Mouse (Mus musculus): ENCODE data around the gene Dync1h1.
"Not testable (repeated sequence)": the region's sequence is repeated elsewhere in the genome, so short reads cannot be mapped to it uniquely, and the experiment has no call there.

Dync1h1 gene

DNA sequence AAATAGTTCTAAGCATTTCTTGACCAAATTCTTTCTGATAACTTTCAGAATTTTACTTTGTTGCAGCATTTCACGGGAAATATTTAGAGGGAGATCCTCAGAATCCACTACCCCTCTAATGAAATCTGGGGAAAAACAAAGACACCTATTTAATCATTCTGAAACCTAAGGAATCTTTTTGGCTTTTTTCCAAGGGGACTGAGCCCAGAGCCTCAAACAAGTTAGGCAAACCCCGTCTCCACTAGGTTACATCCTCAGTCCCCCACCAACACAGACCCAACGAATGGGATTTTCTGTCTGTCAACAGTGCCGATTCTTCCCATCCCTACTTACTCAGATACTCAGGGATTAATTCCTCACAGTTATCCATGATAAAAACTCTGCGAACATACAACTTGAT, 92.1 kb downstream of the Dync1h1 start:
- not testable (repeated sequence) for DNase-seq (ENCODE audit: inconsistent age in 2 of 2, low spot score in 1 of 2)

DNA sequence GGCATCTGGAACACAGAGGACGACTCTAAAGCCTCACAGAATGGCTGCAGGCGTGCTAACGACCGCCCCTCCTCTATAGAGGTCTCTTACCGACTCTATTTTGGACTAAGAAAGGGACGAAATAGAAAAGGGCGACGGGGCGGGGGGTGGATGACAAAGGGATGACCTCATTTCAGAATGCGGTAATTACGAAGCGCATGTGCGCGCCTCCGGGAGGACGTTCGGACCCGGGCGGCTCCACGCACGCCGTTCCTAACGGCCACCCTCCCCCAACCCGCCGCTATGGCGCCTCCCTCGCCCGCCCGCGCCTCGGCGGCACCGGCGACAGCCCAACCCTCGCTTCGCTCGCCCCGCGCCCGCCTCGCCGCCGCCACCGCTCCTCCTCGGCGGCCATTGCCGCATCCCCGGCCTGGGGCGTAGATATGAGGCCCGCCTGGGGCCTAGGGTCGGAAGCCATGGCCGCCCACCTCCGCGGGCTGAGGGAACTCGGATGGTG, 94.5 kb downstream of the Dync1h1 start:
- DNase-seq (ENCODE audit: inconsistent age in 2 of 2, low spot score in 1 of 2), result peak; percentile 76 to 91

DNA sequence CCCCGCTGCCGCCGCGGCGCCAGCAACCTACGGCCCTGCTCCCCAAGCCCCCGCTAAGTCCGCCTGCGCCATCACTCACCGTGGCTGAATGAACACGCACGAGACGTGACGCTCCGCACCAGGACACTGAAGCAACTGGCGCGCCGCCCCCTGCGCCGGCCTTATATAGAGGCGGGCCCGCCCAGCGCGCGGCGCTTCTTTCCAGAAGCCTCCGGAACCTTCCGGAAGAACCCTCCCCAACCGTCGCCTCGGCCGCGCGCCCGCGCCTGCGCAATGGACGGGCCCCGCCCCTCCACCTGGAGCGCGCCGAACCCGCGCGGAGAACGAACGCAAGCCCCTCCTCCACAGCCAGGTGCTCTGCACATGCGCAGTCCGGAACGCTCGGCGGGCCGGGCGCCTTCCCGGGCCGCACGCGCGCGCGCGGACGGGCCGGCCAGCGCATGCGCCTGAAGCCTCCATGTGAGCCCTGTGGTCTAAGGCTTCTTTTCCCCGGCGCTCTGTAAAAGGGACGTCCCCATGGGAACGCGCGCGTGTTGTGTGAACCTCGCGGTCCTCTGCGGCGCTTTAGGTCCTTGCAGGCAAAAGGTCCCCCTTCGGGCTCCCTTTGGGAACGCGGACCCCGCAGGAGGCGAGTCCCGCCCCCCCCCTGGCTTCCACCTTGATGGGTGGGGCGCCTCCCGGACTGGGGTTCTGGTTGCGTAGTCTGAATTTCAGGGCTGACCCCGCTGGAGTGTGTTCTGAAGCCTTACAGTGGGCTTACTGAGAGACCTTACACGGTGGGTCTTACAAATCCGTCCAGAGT, 95.1 kb downstream of the Dync1h1 start:
- peak; percentile 99 for DNase-seq (ENCODE audit: inconsistent age in 2 of 2, low spot score in 1 of 2)

DNA sequence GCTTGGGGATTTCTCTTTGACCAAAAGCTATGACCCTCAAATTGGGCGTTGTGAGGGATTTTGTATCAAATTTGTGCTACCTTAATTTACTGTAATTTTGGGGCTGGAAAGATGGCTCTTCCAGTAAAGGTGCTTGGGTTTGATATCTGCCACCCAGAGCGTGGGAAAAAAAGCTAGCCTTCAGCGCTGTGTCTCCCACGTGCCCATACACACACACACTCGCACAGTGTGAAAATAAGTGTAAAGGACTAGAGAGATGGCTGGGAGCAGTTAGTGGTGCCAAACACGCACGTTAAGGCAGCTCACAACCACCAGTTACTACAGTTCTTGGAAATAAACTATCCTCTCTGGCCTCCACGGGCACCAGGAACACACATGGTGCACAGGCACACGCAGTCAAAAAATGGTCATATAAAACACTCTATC, 95.7 kb downstream of the Dync1h1 start:
- no peak for DNase-seq (ENCODE audit: inconsistent age in 2 of 2, low spot score in 1 of 2)

DNA sequence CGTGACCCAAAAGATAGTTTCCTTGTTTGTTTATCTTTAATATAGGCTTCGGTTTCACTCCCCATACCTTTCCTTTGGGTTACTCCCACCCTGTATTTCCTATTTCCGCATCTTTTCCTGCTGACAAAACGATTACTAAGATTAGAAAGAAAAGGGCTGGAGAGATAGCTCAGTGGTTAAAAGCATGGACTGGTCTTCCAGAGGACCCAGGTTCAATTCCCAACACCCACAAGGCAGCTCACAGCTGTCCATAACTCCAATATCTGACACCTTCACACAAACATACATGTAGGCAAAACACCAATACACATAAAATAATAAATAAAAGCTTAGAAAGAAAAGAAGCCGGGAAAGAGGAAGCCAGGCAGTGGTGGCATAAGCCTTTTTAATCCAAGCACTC, 96.2 kb downstream of the Dync1h1 start:
- DNase-seq (ENCODE audit: inconsistent age in 2 of 2, low spot score in 1 of 2), result no peak

DNA sequence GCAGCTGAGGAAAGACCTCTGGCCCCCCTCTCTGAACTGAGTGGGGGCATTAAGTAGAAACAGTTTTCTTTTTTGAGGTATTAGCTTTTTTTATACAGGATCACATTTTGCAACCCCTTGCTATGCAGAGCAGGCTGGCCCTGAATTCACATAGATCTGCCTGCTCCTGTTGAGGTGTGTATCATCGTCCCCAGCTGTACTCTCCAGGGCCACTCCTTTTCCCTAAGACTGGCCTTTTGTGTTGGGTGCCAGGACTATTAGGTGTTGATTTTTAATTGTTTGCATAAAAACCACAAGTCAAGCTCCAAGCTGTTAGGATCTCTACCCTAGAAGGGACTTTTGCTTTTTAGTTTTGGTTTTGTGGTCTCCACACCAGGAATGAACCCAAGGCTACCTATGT, 96.8 kb downstream of the Dync1h1 start:
- no peak for DNase-seq (ENCODE audit: inconsistent age in 2 of 2, low spot score in 1 of 2)

DNA sequence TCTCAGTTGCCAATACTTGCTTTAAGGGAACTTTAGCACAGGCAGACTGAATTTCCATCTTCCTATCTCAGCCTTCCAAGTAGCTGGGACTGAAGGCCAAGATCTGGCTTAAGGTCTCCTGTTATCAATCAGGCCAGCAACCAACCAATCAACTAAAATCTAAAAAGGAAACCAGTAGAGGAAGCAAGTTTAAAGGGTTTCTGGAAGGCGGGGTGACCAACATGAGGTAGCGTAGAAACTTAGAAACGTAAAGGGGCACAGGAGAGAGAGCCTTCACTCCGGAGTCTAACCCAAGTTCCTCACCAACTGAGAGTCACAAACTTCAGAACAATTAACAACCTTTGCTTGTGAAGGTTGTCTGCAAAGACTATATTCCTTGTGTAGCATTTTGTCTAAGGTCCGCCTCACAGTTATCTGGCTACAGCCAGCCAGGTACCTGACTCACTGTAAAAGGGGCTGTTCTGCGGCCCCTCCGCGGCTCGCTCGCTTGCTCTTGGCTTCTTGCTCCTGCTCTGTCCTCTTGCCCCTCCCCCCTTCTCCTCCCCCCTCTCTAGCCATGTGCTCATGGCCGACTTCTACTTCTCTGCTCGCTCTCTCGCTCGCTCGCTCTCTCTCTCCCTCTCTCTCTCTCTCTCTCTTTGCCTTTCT, 97.4 kb downstream of the Dync1h1 start:
- no peak for DNase-seq (ENCODE audit: inconsistent age in 2 of 2, low spot score in 1 of 2)

DNA sequence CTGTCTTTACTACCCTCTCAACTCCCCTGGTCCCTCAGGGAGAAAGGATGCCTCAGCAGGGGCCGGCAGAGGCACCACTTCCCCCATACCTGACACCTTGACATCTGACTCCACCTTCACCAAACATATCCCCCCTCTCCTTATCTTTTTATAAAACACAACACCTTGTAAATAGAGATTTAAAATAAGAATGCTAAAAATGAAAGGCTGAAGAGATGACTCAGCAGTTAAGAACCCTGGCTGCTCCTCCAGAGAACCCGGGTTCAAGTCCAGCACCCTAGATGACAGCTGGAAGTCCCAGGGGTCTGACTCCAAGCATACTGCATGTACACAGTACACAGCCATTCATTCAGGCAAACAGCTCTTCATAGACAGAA, 97.9 kb downstream of the Dync1h1 start:
- no peak for DNase-seq (ENCODE audit: inconsistent age in 2 of 2, low spot score in 1 of 2)

DNA sequence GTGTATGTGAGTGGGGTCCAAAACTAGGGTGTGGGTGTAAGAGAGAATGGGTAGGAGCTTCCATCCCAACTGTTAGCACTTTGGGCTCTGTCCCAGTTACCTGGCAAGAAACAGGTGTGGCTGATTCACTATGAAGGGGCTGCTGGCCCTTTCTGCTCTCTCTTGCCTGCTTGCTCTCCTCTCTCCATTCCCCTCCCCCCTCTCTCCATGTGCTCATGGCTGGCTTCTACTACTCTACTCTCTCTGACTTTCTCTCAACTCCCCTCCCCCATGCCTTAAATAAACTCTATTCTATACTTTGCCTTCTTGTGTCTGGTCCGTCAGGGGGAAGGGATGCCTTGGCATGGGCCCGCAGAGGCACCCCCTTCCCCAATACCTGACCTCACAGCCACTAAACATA, 99.5 kb downstream of the Dync1h1 start:
- DNase-seq (ENCODE audit: inconsistent age in 2 of 2, low spot score in 1 of 2), result no peak

DNA sequence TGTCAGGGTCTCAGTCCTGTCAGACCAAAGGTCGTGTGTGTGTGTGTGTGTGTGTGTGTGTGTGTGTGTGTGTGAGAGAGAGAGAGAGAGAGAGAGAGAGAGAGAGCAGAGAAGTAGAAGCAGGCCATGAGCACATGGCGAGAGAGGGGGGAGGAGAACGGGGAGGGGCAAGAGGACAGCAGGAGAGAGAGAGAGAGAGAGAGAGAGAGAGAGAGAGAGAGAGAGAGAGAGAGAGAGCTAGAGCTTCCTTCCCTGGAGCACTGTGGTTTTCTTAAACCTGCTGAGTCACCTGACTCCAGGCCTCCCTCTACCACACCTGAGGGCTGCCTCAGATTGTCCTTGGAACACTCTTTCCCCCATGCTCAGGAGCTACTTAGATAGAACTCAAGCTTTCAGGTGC, 100.1 kb downstream of the Dync1h1 start:
- not testable (repeated sequence) for DNase-seq (ENCODE audit: inconsistent age in 2 of 2, low spot score in 1 of 2)

DNA sequence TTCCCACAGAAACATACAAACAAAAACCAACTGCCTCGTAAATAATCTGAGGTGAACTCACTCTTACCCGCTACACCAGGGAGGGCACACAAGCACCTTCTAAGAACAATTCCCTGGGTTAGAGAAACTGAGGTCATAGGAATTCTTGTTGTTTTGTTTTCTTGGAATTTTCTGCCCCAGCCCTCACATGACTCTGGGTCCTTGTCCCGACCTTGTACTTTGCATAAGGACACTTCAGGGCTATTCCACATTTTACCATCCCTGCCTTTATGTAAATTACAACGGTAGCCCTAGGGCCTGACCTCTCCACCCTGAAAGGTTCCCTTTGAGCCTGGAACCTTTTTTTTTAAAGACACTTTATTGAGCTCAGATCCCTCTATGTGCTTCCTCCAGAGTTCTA, 101.3 kb downstream of the Dync1h1 start, which contains the start of gene Hsp90aa1:
Hsp90aa1 (minus strand) TSS at position 173 of the 400 bp plus-strand sequence.
- no peak for DNase-seq (ENCODE audit: inconsistent age in 2 of 2, low spot score in 1 of 2)

DNA sequence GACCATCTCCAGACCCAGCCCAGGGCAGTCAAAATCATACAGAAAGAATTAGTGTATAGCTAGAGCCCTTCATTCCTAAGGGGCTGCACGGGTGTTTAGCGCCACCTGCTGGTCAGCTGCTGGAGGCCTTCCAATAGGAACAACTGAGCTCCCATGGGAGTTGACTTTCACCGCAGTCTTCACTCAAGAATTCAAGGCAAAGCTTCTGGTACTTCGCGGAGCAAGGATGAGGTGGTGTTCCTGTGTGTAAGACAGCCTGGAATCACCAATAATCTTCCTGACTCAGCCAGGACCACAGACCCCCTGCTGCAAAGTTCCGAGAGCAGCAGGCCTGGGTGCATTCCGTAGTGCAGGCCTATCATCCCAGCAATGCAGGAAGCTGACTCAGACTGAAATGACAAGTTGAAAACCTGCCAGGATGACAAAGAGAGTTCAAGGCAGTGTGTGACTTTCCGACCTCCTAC, 101.8 kb downstream of the Dync1h1 start:
- peak; percentile 91 to 98 for DNase-seq (ENCODE audit: inconsistent age in 2 of 2, low spot score in 1 of 2)

DNA sequence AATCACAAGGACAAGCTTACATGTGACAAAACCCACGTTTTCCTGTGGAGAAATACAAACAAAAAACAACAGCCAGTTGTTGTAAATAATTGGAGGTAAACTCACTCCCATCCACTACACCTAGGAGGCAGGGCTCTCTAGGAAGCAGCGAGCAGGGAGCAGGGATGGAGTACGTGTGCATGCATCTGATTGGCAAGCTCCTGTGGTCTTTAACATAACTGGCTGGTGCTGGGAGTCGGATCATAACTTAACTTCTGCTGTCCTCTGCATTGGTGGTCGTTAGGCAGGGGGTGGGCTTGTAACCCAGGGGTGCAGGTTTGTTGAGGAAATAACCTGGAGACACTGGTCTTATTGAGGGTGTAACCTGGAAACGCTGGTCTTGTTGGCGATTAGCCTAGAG, 102.4 kb downstream of the Dync1h1 start:
- peak in 1 of 2 experiments; percentile 23 for DNase-seq (ENCODE audit: inconsistent age in 2 of 2, low spot score in 1 of 2)

DNA sequence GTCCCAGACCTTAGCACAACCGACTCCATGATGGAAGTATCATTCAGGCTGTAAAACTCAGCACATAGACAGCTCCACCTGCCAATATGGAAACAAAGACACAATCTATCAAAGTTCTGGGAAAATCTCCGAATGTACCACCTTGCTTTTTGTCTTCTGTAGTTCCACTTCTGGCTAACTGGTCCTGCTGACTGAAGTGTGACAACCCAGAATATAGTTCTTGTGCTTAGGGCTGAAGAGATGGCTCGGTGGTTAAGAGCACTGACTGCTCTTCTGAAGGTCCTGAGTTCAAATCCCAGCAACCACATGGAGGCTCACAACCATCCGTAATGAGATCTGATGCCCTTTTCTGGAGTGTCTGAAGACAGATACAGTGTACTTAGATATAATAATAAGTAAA, 104.2 kb downstream of the Dync1h1 start:
- DNase-seq (ENCODE audit: inconsistent age in 2 of 2, low spot score in 1 of 2), result not testable (repeated sequence)

DNA sequence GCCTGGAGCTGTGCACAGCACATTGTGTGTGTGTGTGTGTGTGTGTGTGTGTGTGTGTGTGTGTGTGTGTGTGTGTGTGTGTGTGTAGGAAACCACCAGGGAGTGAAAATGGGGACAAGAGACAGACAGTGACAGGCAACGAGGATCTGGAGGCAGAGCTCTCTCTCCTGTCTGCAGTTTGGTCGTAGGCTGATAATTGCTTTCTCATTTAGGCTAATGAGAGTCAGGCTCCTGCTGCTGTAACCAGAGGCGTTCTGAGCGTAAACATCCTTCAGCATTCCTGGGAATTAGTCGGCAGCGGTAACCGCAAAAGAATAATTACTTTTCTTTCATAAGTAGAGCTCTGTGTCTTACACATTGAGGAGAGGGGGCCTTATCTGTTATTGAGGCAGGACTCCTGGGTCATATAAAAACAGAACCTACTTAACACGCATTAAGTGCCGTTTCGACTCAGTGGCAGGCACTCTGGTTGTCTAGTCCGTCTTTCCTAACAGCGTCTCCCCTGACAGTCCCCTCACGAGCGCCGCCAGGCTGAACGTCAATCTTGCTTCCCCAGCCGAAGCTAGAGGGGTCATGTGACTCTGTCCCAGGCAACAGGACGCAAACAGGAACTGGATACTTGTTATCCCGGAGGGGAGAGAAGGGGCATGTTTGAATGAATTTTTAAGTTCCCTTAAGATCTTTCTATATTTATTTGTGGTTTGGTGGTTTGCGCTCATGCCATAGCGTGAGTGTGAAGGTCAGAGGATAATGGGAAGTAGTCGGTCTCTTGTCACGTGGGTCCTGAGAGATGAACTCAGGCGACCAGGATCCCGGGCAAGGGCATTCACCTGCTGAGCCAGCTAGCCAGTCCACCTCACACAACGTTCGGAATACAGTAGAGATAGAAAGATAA, 105.3 kb downstream of the Dync1h1 start:
- peak; percentile 78 to 91 for DNase-seq (ENCODE audit: inconsistent age in 2 of 2, low spot score in 1 of 2)

DNA sequence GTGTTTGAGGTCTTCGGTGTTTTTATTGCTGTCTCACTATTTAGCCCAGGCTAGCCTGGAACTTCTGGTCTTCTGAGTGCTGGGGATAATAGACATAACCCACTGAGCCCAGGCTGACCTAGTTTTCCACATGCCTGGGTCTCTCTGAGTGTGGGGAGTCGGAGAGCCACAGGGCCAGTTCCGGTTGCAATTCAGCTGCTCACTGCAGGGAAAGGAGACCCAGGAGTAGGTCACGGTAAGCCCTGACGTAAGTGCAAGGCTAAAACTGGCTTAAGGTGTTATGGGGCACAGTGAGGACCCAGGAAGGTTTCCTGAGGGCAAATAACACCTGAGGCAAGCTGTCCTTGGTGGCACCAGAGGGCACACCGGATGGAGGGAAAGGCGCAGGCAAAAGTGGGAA, 106.2 kb downstream of the Dync1h1 start:
- DNase-seq (ENCODE audit: inconsistent age in 2 of 2, low spot score in 1 of 2), result peak in 1 of 2 experiments; percentile 9

DNA sequence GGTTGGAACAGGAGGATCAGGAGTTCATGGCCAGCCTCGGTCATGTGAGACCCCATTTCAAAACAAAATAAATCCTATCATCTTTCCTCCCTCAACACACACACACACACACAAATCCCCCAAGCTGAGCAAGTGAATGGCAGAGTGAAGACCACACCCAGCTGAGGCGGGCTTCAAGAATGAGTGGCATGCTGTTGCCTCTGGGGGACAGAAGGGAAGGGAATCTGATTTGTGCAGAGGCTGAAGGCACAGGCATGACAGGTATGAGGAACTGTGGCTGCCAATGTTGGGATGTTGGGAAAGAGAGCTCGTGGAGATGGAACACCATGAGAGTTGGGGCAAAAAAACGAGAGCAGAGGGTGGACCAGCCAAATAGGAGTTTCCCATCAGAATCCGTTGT, 110.0 kb downstream of the Dync1h1 start:
- DNase-seq (ENCODE audit: inconsistent age in 2 of 2, low spot score in 1 of 2), result no peak

DNA sequence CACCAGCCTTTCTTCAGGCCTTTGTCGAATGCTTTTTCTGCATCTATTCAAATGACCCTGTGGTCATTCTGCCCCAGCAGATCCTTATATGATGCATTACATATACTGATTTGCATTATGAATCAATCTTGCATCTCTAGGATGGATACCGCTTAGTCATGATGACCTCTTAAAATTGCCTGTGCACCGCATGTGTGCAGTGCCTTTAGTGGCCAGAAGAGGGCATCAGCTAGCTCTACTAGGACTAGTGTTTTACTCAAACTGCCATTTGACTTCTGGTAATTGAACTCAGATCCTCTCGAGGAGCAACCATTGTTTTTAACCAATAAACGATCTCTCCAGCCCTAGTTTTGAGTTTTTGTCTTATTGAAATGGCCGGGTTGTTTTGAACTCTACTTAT, 112.5 kb downstream of the Dync1h1 start:
- DNase-seq (ENCODE audit: inconsistent age in 2 of 2, low spot score in 1 of 2), result no peak

DNA sequence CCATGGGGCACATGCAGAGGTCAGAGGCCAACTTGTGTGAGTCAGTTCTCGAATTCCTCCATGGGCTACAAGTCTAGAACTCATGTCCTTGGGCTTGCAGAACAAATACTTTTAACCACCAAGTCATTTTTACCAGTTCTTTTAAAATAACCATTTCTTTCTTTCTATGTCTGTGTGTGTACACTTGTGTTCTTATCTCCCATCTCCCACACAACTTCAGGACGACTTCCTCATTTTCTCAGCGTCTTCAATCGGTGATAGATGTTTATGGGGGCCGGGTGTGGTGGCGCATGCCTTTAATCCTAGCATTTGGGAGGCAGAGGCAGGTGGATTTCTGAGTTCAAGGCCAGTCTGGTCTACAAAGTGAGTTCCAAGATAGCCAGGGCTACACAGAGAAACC, 113.0 kb downstream of the Dync1h1 start:
- no peak for DNase-seq (ENCODE audit: inconsistent age in 2 of 2, low spot score in 1 of 2)

DNA sequence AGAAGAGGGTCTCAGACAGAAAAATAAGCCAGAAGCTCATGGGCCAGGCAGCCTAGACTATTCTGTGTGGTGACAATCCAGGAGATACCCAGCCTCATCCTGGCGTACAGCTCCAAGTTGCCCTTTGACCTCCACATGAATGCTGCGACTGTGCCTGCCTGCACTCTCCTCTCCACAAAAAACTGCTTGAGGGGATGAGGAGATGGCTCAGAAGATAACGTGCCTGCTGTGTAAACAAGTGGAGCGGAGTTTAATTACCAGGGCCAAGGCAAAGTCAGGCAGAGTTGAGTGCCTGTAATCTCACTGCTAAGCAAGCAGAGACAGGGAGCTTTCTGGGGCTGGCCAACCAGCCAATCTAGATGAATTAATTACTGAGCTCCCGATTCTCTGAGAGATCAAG, 114.8 kb downstream of the Dync1h1 start:
- no peak for DNase-seq (ENCODE audit: inconsistent age in 2 of 2, low spot score in 1 of 2)
